Mouse (Mus musculus): ENCODE measurements around the gene Uncx. TPM values are rescaled to one million over a fixed set of nuclear protein-coding genes. Genes with fewer than 3 reads are reported as not detected.

Gene Uncx
- polyA plus RNA-seq (2016; fragmentation: Nextera tagmentation; extraction: Ambion mirVana) = 14.0 and 61.1 TPM in 2 replicates

DNA sequence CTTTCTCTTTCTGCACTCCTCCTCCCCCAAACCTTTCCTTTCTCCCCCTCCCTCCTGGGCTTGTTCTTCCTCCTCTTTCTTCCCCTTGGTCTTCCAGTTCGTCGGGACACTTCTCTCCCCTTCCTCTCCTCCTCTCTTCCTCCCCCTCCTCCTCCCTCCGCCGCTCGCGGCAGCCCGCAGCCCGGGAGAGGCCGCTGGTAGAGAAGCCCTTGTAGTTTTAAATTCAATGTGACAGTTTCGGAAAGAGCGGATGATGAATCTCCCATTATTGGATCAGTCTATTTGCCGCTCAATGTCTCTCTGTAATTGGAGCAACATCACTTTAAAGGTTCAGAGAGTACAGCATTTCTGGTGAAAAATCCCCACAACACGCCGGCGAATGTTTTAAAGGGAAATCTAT lies at the start of gene Uncx:
Gene Uncx (plus strand): TSS at position 281 of the 400 bp plus-strand sequence.
- H3K9me3 ChIP-seq = no peaks in the 10 kb centered on the region
- peak within 1 kb of the TSS; percentile 73 for H3K27ac ChIP-seq
- peaks cover 54% of the 10 kb centered on the region for H3K4me1 ChIP-seq (replicated peaks)
- H3K4me3 ChIP-seq = peak within 1 kb of the TSS; percentile 41
- peaks cover 100% of the 10 kb centered on the region for H3K27me3 ChIP-seq (ENCODE audit: insufficient read depth, poor library complexity, severe bottlenecking)
- 1% methylated on average over 15 of the region's 15 CpGs for WGBS
- DNase-seq (ENCODE audit: low spot score) = peak; percentile 50
- 0 out of 2 replicates have a peak, but pooled peaks cover 4% of the 10 kb centered on the region for H3K36me3 ChIP-seq

DNA sequence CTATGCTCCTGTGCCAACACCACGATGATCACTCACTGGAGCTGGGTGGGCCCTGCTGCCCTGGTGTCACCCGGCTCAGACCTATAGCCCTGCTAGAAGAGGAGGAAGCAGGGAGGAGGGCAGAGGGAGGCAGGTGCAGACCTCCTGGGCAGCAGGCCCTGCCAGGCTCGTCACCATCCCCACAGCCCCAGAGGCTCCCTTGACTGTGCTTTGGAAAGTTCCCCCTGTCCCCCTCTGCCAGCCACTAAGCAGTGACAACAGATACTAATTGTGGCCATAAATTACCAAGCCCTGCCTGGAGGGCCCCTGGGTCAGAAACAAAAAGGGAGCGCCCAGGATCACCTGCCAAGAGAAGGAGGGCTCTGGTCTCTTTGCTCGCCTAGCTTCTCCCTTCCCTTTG lies 49.6 kb upstream of the Uncx start:
- H3K4me3 ChIP-seq = no peak overlapping the region
- H3K4me1 ChIP-seq (replicated peaks) = no peaks in the 10 kb centered on the region; the same call in 1 of the 2 replicates
- 63% methylated on average over 5 of the region's 5 CpGs for WGBS
- H3K27me3 ChIP-seq (ENCODE audit: insufficient read depth, poor library complexity, severe bottlenecking) = no peaks in the 10 kb centered on the region; the same call in 1 of the 2 replicates
- no peak overlapping the region for H3K27ac ChIP-seq
- H3K36me3 ChIP-seq = no peaks in the 10 kb centered on the region
- no peaks in the 10 kb centered on the region for H3K9me3 ChIP-seq
- DNase-seq (ENCODE audit: low spot score) = no peak

DNA sequence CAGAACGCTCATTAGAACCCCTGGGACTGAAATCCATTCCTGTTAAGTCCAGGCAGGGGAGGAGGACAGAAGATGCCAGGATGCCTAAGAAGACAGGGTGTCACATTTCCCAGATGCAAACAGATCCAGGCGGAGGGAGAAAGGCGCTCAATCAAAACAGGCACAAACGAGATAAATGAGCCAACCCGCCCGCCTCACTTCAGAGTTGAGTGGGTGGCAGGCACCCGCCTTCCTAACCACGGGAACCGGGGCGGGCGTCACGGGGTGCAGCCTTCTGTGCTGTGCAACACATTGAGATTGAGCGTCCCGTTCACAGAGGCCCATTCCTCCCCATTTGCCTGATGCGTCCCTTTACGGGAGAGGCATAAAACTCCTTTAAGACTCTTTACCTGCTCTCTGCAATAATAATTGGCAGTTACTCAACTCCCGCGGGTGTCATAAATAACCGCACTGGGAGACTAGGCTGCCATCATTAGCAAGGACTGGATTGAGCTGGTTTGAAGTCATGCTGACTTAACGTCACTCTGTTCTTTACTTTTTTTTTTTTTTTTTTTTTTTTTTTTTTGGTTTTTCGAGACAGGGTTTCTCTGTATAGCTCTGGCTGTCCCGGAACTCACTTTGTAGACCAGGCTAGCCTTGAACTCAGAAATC lies 48.1 kb upstream of the Uncx start:
- Histone ChIP-seq H3K4me3 (no peak overlapping the region), H3K4me1 (replicated peaks) (no peaks in the 10 kb centered on the region; the same call in 1 of the 2 replicates), H3K9me3 (no peaks in the 10 kb centered on the region), H3K27me3 (ENCODE audit: insufficient read depth, poor library complexity, severe bottlenecking) (no peaks in the 10 kb centered on the region; the same call in 1 of the 2 replicates), H3K36me3 (no peaks in the 10 kb centered on the region), H3K27ac (no peak overlapping the region)
- 61% methylated on average over 22 of the region's 22 CpGs for WGBS
- DNase-seq (ENCODE audit: low spot score) = no peak

DNA sequence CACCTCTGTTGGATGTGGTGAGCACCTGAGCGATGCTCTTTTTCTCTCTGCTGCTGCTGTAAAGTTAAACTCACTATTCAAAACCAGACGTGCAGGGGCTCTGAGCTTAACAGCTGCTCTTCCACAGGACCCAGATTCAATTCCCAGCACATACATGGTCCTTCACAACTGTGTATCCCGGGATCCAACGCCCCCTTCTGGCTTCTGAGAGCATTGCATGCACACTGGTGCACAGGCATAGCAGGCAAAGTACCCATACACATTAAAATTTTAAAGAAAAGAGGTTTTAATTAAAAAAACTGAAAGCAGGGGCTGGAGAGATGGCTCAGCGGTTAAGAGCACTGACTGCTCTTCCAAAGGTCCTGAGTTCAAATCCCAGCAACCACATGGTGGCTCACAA lies 46.4 kb upstream of the Uncx start:
- no peak for DNase-seq (ENCODE audit: low spot score)
- Histone ChIP-seq H3K9me3 (no peaks in the 10 kb centered on the region), H3K4me1 (replicated peaks) (no peaks in the 10 kb centered on the region), H3K27ac (no peak overlapping the region), H3K27me3 (ENCODE audit: insufficient read depth, poor library complexity, severe bottlenecking) (no peaks in the 10 kb centered on the region; the same call in 1 of the 2 replicates), H3K36me3 (no peaks in the 10 kb centered on the region), H3K4me3 (no peak overlapping the region)
- 56% methylated on average over 5 of the region's 5 CpGs for WGBS

DNA sequence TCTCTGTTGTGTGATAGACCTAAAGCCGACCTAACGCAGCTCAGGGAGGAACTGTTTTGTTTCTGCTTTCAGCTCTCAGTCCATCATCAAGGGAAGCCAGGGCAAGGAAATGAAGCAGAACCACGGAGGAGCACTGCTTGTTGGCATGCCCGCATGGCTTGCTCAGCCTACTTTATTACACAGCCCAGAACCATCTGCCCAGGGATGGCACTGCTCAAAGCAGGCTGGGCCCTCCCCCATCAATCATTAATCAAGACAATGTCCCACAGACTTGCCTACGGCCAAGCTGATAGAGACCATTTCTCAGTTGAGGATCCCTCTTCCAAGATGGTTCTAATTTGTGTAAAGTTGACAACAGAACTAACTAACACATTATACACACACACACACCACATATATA lies 44.5 kb upstream of the Uncx start:
- Histone ChIP-seq H3K27me3 (ENCODE audit: insufficient read depth, poor library complexity, severe bottlenecking) (peaks cover 8% of the 10 kb centered on the region), H3K4me1 (replicated peaks) (no peaks in the 10 kb centered on the region), H3K9me3 (no peaks in the 10 kb centered on the region), H3K27ac (no peak overlapping the region), H3K36me3 (no peaks in the 10 kb centered on the region), H3K4me3 (no peak overlapping the region)
- WGBS = 69% methylated on average over 5 of the region's 5 CpGs
- no peak for DNase-seq (ENCODE audit: low spot score)

DNA sequence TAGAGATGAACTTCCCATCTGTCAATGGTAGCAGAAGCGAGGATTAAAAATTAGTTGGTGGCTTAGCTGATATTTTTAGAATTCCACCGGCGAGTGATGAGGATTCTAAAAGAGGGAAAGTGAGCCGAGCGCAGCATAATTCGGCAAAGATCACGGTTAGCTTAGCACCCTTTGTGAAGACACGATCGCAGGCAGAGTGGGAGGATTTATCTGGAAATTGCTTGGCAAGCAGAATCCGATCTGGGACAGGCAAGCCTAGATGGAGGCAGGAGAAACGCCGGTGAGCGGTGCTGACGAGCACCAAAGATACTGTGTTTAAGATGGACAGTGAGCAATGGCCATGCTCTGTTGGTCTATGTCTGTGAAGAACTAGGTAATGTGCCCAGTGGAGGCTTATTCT lies 41.0 kb upstream of the Uncx start:
- no peaks in the 10 kb centered on the region for H3K4me1 ChIP-seq (replicated peaks)
- no peak overlapping the region for H3K4me3 ChIP-seq
- peaks cover 20% of the 10 kb centered on the region; the same call in 1 of the 2 replicates for H3K27me3 ChIP-seq (ENCODE audit: insufficient read depth, poor library complexity, severe bottlenecking)
- 87% methylated on average over 14 of the region's 14 CpGs for WGBS
- H3K9me3 ChIP-seq = no peaks in the 10 kb centered on the region
- no peak overlapping the region for H3K27ac ChIP-seq
- no peaks in the 10 kb centered on the region for H3K36me3 ChIP-seq
- DNase-seq (ENCODE audit: low spot score) = no peak

DNA sequence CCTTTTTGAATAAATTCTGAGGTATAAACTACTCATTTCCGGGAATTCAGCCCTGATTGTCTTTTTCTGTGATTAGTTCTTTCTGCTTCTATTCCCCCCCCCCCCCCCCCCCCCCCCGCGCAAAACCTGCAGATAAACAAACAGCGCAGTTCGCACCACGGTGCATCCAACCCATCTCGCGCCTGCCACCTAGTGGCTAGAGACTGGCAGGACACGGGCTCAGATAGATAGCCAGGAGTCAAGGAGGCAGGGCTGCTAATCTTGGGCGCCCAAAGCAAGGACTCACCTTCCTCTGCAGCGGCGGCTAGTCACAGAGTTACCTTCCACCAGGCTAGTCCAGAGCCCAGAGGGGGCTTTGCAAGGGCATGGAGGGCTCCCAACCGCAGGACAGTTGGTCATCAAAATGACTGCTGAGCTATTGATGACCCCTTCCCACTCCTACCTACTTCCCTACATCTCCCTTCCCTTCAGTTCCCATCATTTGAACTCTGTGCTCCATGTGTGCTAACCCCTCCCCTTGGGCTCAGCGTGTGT lies 38.2 kb upstream of the Uncx start:
- peak; percentile 73 for DNase-seq (ENCODE audit: low spot score)
- 10% methylated on average over 12 of the region's 14 CpGs for WGBS
- Histone ChIP-seq H3K27me3 (ENCODE audit: insufficient read depth, poor library complexity, severe bottlenecking) (peaks cover 27% of the 10 kb centered on the region; the same call in 1 of the 2 replicates), H3K36me3 (no peaks in the 10 kb centered on the region), H3K9me3 (no peaks in the 10 kb centered on the region), H3K4me1 (replicated peaks) (no peaks in the 10 kb centered on the region), H3K27ac (no peak overlapping the region), H3K4me3 (no peak overlapping the region)

DNA sequence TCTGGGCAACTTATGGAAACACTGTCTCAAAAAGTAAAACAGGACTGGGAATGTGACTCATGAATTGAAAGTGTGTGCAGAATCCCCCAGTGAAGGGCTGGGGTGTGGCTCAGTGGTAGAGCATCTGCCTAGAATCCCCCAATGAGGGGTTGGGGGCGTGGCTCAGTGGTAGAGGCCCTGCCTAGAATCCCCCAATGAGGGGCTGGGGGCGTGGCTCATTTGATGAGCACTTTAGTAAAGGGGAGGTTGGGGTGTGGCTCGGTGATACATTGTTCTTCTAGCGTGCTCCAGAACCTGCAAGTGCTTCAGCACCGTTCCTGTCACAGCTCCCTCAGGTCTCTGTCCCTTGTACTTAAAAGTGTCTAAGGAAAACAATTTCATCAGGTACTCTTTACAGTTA lies 37.1 kb upstream of the Uncx start:
- H3K9me3 ChIP-seq = no peaks in the 10 kb centered on the region
- H3K27ac ChIP-seq = no peak overlapping the region
- no peak for DNase-seq (ENCODE audit: low spot score)
- peaks cover 38% of the 10 kb centered on the region for H3K27me3 ChIP-seq (ENCODE audit: insufficient read depth, poor library complexity, severe bottlenecking)
- WGBS = 22% methylated on average over 5 of the region's 5 CpGs
- no peak overlapping the region for H3K4me3 ChIP-seq
- no peaks in the 10 kb centered on the region for H3K36me3 ChIP-seq
- H3K4me1 ChIP-seq (replicated peaks) = no peaks in the 10 kb centered on the region

DNA sequence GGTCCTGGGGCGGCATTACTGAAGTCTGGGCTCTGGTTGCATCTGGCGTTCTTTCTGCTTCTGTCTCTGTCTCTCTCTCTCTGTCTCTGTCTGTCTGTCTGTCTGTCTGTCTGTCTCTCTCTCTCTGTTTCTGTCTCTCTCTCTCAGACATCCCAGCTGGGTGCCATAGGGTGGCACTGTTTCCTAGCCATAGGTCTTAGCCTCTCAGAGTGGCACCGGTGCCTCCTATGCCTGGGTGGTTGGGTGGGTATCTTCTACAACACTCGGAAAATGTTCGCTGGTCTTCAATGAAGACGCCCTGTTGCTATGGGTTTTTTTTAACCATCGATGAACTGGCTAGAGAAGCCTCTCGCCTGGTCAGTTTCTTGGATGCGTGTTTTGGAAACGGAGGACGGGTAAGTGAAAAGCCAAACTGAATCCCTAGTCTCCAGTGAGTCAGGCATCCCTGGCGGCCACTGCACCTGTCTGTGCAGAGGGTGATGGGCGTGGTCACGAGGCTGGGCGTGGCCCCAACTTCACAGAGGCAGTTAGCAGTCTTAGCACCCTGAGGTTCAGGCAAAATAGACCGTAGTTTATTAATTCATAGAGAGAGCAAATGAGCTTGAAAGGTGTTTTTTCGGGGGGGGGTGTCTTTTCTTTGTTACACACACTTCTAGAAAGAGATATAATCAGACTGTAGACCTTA lies 32.5 kb upstream of the Uncx start:
- Histone ChIP-seq H3K9me3 (no peaks in the 10 kb centered on the region), H3K27me3 (ENCODE audit: insufficient read depth, poor library complexity, severe bottlenecking) (peaks cover 27% of the 10 kb centered on the region), H3K4me3 (no peak overlapping the region), H3K36me3 (no peaks in the 10 kb centered on the region), H3K27ac (no peak overlapping the region), H3K4me1 (replicated peaks) (no peaks in the 10 kb centered on the region)
- 18% methylated on average over 17 of the region's 17 CpGs for WGBS
- DNase-seq (ENCODE audit: low spot score) = no peak

DNA sequence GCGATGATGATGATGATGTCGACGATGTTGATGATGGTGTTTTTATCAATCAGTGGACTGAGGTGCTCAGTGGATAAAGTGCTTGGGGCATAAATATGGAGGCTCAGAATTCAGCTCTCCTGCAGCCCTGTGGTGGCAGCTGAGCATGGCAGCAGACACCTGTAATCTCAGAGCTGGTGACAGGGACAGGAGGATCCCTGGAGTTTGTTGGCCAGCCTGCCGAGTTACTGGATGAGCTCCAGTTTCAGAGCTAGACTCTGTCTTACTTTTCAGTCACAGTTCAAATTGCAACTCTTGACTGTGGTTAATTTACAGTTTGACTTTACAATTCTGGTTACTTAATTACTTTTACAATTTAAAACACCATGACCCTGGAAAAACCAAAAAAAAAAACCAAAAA lies 31.1 kb upstream of the Uncx start:
- H3K27me3 ChIP-seq (ENCODE audit: insufficient read depth, poor library complexity, severe bottlenecking) = peaks cover 30% of the 10 kb centered on the region
- no peak for DNase-seq (ENCODE audit: low spot score)
- no peak overlapping the region for H3K27ac ChIP-seq
- WGBS = 87% methylated on average over 4 of the region's 4 CpGs
- H3K36me3 ChIP-seq = no peaks in the 10 kb centered on the region
- H3K4me3 ChIP-seq = no peak overlapping the region
- no peaks in the 10 kb centered on the region for H3K9me3 ChIP-seq
- 0 out of 2 replicates have a peak, but pooled peaks cover 3% of the 10 kb centered on the region for H3K4me1 ChIP-seq (replicated peaks)

DNA sequence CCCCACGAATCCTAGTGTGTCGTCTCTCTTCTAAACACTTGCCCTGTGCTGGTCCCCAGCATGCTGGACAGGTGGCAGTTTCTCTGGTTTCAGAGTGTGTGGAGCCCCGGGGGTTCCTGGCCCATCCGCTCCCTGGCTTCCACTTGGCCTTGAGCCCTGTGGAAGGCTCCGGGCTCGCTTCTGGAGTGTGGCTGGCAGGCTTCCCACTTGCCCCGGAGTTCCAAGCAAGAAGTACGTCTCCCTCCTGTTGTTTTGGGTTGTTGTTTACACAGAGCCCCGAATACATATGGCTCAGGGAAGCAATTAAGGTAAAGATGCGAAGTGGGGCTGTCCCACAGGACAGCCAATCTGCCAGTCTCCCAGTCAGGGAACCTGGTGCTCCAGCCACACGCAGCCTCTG lies 27.0 kb upstream of the Uncx start:
- 45% methylated on average over 11 of the region's 11 CpGs for WGBS
- Histone ChIP-seq H3K9me3 (no peaks in the 10 kb centered on the region), H3K4me3 (no peak overlapping the region), H3K27me3 (ENCODE audit: insufficient read depth, poor library complexity, severe bottlenecking) (peaks cover 36% of the 10 kb centered on the region), H3K27ac (no peak overlapping the region), H3K36me3 (no peaks in the 10 kb centered on the region), H3K4me1 (replicated peaks) (0 out of 2 replicates have a peak, but pooled peaks cover 3% of the 10 kb centered on the region)
- no peak for DNase-seq (ENCODE audit: low spot score)

DNA sequence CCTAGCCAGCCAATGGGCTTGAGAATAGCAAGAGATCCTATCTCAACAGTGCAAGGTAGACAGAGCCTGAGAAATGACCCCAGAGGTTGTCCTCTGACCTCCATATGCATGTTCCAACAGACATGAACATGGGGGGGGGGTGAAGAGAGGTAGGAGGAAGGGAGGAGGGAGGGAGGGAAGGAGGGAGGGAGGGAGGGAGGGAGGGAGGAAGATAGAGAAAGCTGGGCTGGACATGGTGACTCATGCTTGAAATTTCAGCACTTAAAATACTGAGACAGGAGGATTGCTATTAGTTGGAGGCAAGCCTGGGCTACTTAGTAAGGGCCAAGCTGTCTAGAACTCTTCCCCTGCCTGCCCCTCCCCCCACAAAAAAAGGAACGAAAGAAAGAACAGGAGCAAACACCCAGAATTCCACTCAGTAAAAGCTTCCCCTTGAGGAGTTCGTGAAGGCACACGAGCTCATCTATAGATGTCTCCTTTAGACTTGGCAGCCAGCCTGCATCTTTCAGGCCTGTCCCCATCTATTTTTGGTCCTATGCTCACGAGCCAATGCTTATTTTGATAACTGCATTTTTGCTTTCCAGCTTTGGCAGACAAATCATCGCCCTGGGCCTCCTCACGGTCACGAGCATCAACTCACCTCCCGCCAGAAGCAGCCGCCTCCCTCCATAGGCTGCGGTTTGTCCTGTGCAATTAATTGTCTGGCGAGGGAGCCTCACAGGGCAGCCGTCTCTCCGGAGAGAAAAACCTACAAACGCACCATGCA lies 23.0 kb upstream of the Uncx start:
- whole genome bisulfite sequencing = 66% methylated on average over 14 of the region's 14 CpGs
- peaks cover 66% of the 10 kb centered on the region for H3K27me3 ChIP-seq (ENCODE audit: insufficient read depth, poor library complexity, severe bottlenecking)
- 0 out of 2 replicates have a peak, but pooled peaks cover 9% of the 10 kb centered on the region for H3K4me1 ChIP-seq (replicated peaks)
- no peak for DNase-seq (ENCODE audit: low spot score)
- H3K27ac ChIP-seq = no peak overlapping the region
- no peak overlapping the region for H3K4me3 ChIP-seq
- no peaks in the 10 kb centered on the region for H3K36me3 ChIP-seq
- no peaks in the 10 kb centered on the region for H3K9me3 ChIP-seq
